Mouse (Mus musculus) neutrophil, adult 5-6 weeks (primary cell): ENCODE measurements around the gene Atr. TPM values are rescaled to one million over a fixed set of nuclear protein-coding genes. Genes with fewer than 3 reads are reported as not detected.
"Not testable (repeated sequence)": the region's sequence is repeated elsewhere in the genome, so short reads cannot be mapped to it uniquely, and the experiment has no call there.

Experiments
- ATAC-seq: fragments of 151-379, 151-347 bp; 2 replicates; pipeline ENCODE4 v1.8.0; 2017; ENCODE audit warnings: mild to moderate bottlenecking, moderate TSS enrichment; ENCODE audit not compliant: insufficient number of reproducible peaks, poor library complexity, low FRiP score, severe bottlenecking; ENCODE audit errors: extremely low read depth
- total RNA-seq: library from RNA; stranded (forward); fragments of 200-1000 nt; gene quantifications from 2 replicates; pipeline ENCODE4 v1.2.3, GENCODE M21; 2017

Gene Atr
- total RNA-seq, 1 experiment from 2014 or later: 44.7 TPM

GRCm38 (mm10) chr9:95878246-95878645 is 20.8 kb downstream of the Atr start:
- ATAC-seq: no peak

DNA sequence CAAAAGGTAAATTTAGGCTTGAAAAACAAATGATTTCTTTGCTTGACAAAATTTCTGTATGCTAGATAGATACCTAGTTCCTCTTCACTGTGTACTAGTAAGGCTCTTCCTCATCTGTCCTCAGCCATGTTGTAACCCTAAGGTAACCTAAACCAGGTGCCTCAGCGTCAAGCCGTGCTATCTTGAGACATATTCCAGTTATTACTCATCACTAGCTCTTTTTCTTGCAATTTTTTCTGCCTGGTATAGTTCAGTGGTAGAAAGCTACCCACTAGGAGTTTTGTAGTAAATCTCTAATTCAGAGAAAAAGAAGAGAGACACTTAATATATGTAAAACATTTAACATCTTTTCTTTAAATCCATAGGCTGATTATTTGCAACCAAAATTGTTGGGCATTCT is 25.4 kb downstream of the Atr start:
- no peak for ATAC-seq

- ATAC-seq: no peak
Measured at GRCm38 (mm10) chr9:95897392-95897791, 40.0 kb downstream of the Atr start.

GRCm38 (mm10) chr9:95932855-95933254 is 75.5 kb downstream of the Atr start:
- no peak for ATAC-seq

DNA sequence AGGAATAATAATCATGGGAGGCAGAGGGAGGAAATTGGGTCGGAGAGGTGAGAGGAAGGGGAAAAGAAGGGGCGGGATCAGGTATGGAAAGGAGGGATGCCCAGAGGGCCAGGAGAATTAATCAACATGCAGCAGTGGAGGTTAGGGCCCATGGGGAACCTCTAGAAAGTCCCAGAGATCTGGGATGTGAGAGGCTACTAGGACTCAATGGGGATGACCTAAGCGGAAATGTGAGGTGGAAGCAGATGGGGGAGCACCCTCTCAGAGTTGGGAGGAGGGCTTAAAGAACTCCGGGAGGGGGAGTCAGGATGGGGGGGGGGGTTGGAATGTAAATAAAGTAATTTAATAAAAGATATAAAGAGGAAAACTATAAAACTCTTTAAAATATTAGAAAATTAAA is 96.3 kb downstream of the Atr start:
- ATAC-seq: no peak

GRCm38 (mm10) chr9:95954226-95954584 is 96.8 kb downstream of the Atr start:
- no peak; the same call in 1 of the 2 replicates for ATAC-seq

- ATAC-seq: peak; percentile 99
Measured at GRCm38 (mm10) chr9:95954585-95955461, 97.4 kb downstream of the Atr start, which contains the start of gene Xrn1. Gene Xrn1 (plus strand): TSS chr9:95954760.

GRCm38 (mm10) chr9:95957611-95958010 is 100.2 kb downstream of the Atr start:
- no peak for ATAC-seq

DNA sequence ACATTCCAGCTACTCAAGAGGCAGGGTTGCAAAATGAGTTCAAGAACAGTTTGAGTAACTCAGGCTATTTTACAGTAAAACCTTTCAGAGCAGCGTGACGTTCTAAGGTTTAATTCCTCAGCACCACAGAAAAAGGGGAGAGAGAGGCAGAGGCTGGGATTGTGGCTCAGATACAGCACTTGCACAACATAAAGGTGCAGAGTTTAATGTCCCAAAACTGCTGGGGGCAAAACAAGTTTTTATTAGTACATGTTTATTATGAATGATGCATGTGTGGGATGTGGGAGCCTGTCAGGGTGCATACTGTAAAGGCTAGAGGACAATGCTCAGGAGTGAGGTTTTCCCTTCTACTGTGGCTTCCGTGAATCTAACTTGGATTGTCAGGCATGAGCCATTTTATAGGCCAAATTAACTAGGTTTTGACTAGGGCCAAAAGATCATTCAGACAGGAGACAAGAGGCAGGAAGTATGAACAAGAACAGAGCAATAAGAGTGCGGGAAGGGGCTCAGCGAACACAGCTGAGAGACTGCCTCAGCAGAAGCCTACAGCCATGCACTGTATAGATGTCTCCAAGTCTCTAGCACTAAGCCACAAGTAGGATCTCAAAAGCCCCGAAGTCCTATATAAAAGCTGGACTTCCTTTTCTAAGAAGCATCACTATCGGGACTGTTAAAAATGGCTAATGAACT is 100.8 kb downstream of the Atr start:
- ATAC-seq: no peak

GRCm38 (mm10) chr9:95958731-95959105 is 101.3 kb downstream of the Atr start:
- not testable (repeated sequence) for ATAC-seq

DNA sequence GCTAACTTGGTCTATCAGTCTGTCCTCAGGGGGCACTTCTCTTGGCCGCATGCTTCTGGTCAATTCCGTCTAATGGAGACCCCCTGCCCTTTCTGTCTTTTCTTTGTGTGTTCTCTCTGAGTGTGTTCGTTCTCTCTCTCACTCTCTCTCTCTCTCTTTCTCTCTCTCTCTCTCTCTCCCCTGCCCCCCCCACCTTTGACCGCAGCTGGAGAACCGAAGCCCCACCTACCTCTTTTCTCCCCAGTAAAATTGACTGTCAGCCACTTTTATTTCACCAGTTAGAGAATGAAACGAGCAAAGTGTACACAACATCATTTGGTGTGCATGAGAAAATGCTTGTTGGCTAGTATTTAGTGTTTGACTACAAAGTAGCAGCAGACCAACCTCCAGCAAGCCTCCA is 101.8 kb downstream of the Atr start:
- no peak for ATAC-seq

DNA sequence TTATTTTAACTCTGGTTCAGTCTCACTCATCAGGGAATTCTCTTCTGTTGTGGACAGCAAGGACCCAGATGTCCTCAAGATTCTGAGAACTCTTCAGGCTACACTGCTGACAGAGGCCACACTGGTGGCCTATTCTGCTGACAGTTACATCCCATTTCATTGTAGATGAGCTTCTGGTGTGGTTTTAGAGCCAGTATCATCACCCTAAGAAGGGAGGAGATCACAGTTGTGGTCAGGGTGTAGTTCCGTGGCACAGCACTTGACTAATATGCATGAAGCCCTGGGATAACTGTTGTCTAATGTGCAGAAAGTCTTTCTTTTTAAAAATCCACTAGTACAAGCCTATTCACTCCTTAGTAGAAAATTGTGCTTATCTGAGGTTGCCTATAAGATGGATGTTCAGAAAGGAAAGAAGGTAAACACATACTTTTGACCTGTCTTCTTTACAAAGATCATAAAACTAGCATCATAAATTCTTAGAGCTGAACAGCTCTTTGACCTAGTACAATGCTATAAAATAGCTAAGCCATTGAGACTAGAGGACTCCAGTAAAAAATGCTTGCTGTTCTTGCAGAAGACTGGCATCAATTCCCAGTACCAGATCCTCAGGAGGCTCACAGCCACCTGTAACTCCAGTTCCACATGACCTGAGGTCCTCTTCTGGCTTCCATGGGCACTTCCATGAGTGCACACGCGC is 102.5 kb downstream of the Atr start:
- ATAC-seq: no peak

GRCm38 (mm10) chr9:95961058-95961457 is 103.7 kb downstream of the Atr start:
- no peak for ATAC-seq

GRCm38 (mm10) chr9:95964037-95964436 is 106.6 kb downstream of the Atr start:
- no peak for ATAC-seq

DNA sequence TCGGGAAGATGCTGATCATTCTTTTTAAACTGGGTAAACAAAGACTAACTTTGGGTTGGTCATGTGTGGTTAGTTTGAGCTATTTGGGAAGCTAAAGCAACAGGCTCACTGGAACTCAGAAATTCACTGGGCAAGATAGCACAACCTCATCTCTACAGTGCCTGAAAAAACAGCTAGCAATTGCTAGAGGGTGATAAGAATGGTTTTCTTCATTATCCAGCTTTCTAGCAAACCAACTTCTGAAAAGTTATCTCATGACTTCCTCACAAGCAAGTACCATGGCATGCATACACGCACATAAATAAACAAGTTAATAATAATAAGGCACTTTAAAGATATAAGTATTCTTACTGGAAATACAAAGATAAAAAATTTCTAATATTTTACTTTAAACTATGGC is 120.9 kb downstream of the Atr start:
- no peak for ATAC-seq

GRCm38 (mm10) chr9:95979896-95980295 is 122.5 kb downstream of the Atr start:
- no peak for ATAC-seq

DNA sequence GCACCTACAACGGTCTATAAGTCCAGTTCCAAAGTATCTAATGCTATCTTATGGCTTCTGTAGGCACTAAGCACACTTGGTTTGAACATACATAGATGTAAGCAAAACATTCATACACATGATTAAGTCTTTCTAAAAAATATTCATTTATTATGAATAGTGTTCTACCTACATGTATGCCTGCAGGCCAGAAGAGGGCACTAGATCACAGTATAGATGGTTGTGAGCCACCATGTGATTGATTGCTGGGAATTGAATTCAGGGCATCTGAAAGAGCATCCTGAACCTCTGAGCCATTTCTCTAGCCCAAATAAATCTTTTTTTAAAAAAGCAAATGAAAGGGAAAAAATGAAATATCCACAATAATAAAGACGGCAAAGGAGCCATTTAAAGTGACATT is 134.9 kb downstream of the Atr start:
- ATAC-seq: no peak
